Mouse (Mus musculus): ENCODE results near the gene Ccnjl. TPM values are rescaled to one million over a fixed set of nuclear protein-coding genes. Genes with fewer than 3 reads are reported as not detected.
A peak's percentile ranks its signal among the peaks of the same experiment; 100 is the strongest.

Ccnjl gene
- polyA plus RNA-seq (2014; fragmentation: Nextera tagmentation; extraction: Ambion mirVana): 11.7 and 16.2 TPM in 2 replicates

DNA sequence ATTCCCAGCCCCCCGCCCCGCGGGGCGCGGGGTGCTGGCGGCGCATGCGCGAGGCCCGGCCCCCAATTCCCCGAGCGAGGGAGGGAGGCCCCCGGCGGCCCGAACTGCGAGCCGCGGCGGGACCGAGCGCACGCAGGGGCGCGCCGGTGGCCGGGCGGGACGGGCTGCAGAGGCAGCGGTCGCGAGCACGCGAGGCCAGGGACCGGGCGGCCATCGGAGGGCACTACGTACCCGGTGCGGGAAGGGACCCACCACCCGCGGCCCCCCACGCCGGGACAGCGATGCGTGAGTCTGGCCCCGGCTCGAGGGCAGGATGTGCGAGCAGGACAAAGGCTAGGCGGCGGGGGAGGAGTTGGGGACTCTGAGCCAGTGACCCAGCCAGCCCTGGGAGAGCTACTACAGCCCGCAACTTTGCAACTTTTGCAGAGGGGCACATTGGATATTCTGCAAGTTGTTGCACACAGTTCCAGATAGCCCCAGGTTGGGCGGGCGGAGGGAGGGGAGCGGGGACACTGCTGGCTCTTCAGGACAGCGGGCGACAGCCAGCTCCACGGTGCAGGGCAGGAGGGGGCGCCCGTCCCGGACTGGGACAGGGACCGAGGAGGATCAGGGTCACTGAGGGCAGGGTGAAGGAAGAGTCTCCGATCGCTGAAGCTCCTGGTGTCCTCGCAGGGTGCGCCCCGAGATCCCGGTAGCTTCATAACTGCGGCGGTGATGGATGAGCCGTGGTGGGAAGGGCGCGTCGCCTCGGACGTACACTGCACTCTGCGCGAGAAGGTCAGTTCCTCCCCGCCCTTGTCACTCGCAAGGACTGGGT lies at the start of gene Ccnjl:
Gene Ccnjl, plus strand, starts transcription at position 102 of the 817 bp plus-strand sequence.
- H3K27me3 ChIP-seq (ENCODE audit: control insufficient read depth, insufficient read depth, low read length): no peaks in the 10 kb centered on the region
- H3K36me3 ChIP-seq (ENCODE audit: control insufficient read depth, insufficient read depth, low read length): peaks cover 4% of the 10 kb centered on the region
- WGBS: under 1% methylated on average over 71 of the region's 79 CpGs
- H3K4me1 ChIP-seq (ENCODE audit: control insufficient read depth, insufficient read depth, low read length): peaks cover 21% of the 10 kb centered on the region; the same call in 1 of the 2 replicates
- peak within 1 kb of the TSS; percentile 75 for H3K4me3 ChIP-seq (replicated peaks; ENCODE audit: low read depth, low read length)
- DNase-seq (peak; percentile 91), ATAC-seq (ENCODE audit: low FRiP score, low TSS enrichment) (peak; percentile 87)
- peak within 1 kb of the TSS; percentile 91 for H3K4me2 ChIP-seq (ENCODE audit: low read length)
- H3K27ac ChIP-seq (replicated peaks; ENCODE audit: low read depth, low read length): peak within 1 kb of the TSS; percentile 79
- H3K9ac ChIP-seq (replicated peaks; ENCODE audit: low read length): peak within 1 kb of the TSS; percentile 76
- H3K9me3 ChIP-seq (ENCODE audit: control insufficient read depth, low read length): no peaks in the 10 kb centered on the region

- Histone ChIP-seq H3K4me1 (ENCODE audit: control insufficient read depth, insufficient read depth, low read length) (peaks cover 6% of the 10 kb centered on the region), H3K4me2 (ENCODE audit: low read length) (no peak overlapping the region), H3K9ac (replicated peaks; ENCODE audit: low read length) (no peak overlapping the region), H3K36me3 (ENCODE audit: control insufficient read depth, insufficient read depth, low read length) (no peaks in the 10 kb centered on the region), H3K9me3 (ENCODE audit: control insufficient read depth, low read length) (no peaks in the 10 kb centered on the region), H3K27me3 (ENCODE audit: control insufficient read depth, insufficient read depth, low read length) (no peaks in the 10 kb centered on the region), H3K27ac (replicated peaks; ENCODE audit: low read depth, low read length) (no peak overlapping the region), H3K4me3 (replicated peaks; ENCODE audit: low read depth, low read length) (no peak overlapping the region)
- 94% methylated on average over 3 of the region's 3 CpGs for WGBS
- DNase-seq (no peak), ATAC-seq (ENCODE audit: low FRiP score, low TSS enrichment) (no peak)
Observed at GRCm38 (mm10) chr11:43479376-43479775, 49.2 kb upstream of the Ccnjl start.

GRCm38 (mm10) chr11:43480561-43480960 lies 48.0 kb upstream of the Ccnjl start:
- Histone ChIP-seq H3K27me3 (ENCODE audit: control insufficient read depth, insufficient read depth, low read length) (no peaks in the 10 kb centered on the region), H3K4me2 (ENCODE audit: low read length) (no peak overlapping the region), H3K4me3 (replicated peaks; ENCODE audit: low read depth, low read length) (no peak overlapping the region), H3K9me3 (ENCODE audit: control insufficient read depth, low read length) (no peaks in the 10 kb centered on the region), H3K9ac (replicated peaks; ENCODE audit: low read length) (no peak overlapping the region), H3K27ac (replicated peaks; ENCODE audit: low read depth, low read length) (no peak overlapping the region), H3K4me1 (ENCODE audit: control insufficient read depth, insufficient read depth, low read length) (0 out of 2 replicates have a peak, but pooled peaks cover 5% of the 10 kb centered on the region), H3K36me3 (ENCODE audit: control insufficient read depth, insufficient read depth, low read length) (no peaks in the 10 kb centered on the region)
- ATAC-seq (ENCODE audit: low FRiP score, low TSS enrichment) (no peak), DNase-seq (no peak)
- WGBS: 59% methylated on average over 5 of the region's 5 CpGs

GRCm38 (mm10) chr11:43481672-43482522 lies 46.7 kb upstream of the Ccnjl start:
- no peaks in the 10 kb centered on the region for H3K27me3 ChIP-seq (ENCODE audit: control insufficient read depth, insufficient read depth, low read length)
- H3K9ac ChIP-seq (replicated peaks; ENCODE audit: low read length): no peak overlapping the region
- H3K36me3 ChIP-seq (ENCODE audit: control insufficient read depth, insufficient read depth, low read length): no peaks in the 10 kb centered on the region
- H3K4me2 ChIP-seq (ENCODE audit: low read length): no peak overlapping the region
- H3K4me3 ChIP-seq (replicated peaks; ENCODE audit: low read depth, low read length): no peak overlapping the region
- DNase-seq (no peak), ATAC-seq (ENCODE audit: low FRiP score, low TSS enrichment) (no peak)
- no peak overlapping the region for H3K27ac ChIP-seq (replicated peaks; ENCODE audit: low read depth, low read length)
- H3K9me3 ChIP-seq (ENCODE audit: control insufficient read depth, low read length): no peaks in the 10 kb centered on the region
- 72% methylated on average over 3 of the region's 3 CpGs for WGBS
- 0 out of 2 replicates have a peak, but pooled peaks cover 5% of the 10 kb centered on the region for H3K4me1 ChIP-seq (ENCODE audit: control insufficient read depth, insufficient read depth, low read length)

- Histone ChIP-seq H3K4me2 (ENCODE audit: low read length) (no peak overlapping the region), H3K4me3 (replicated peaks; ENCODE audit: low read depth, low read length) (no peak overlapping the region), H3K9ac (replicated peaks; ENCODE audit: low read length) (no peak overlapping the region), H3K27ac (replicated peaks; ENCODE audit: low read depth, low read length) (no peak overlapping the region), H3K9me3 (ENCODE audit: control insufficient read depth, low read length) (no peaks in the 10 kb centered on the region), H3K4me1 (ENCODE audit: control insufficient read depth, insufficient read depth, low read length) (0 out of 2 replicates have a peak, but pooled peaks cover 5% of the 10 kb centered on the region), H3K27me3 (ENCODE audit: control insufficient read depth, insufficient read depth, low read length) (no peaks in the 10 kb centered on the region), H3K36me3 (ENCODE audit: control insufficient read depth, insufficient read depth, low read length) (no peaks in the 10 kb centered on the region)
- DNase-seq (no peak), ATAC-seq (ENCODE audit: low FRiP score, low TSS enrichment) (no peak)
- WGBS: 64% methylated on average over 6 of the region's 6 CpGs
Observed at GRCm38 (mm10) chr11:43483122-43483792, 45.3 kb upstream of the Ccnjl start.

GRCm38 (mm10) chr11:43484057-43484456 lies 44.5 kb upstream of the Ccnjl start:
- Histone ChIP-seq H3K9ac (replicated peaks; ENCODE audit: low read length) (no peak overlapping the region), H3K27me3 (ENCODE audit: control insufficient read depth, insufficient read depth, low read length) (no peaks in the 10 kb centered on the region), H3K4me2 (ENCODE audit: low read length) (no peak overlapping the region), H3K4me3 (replicated peaks; ENCODE audit: low read depth, low read length) (no peak overlapping the region), H3K9me3 (ENCODE audit: control insufficient read depth, low read length) (no peaks in the 10 kb centered on the region), H3K27ac (replicated peaks; ENCODE audit: low read depth, low read length) (no peak overlapping the region), H3K36me3 (ENCODE audit: control insufficient read depth, insufficient read depth, low read length) (no peaks in the 10 kb centered on the region), H3K4me1 (ENCODE audit: control insufficient read depth, insufficient read depth, low read length) (0 out of 2 replicates have a peak, but pooled peaks cover 5% of the 10 kb centered on the region)
- DNase-seq (no peak), ATAC-seq (ENCODE audit: low FRiP score, low TSS enrichment) (no peak)
- WGBS: 85% methylated on average over 4 of the region's 4 CpGs

- Histone ChIP-seq H3K27ac (replicated peaks; ENCODE audit: low read depth, low read length) (no peak overlapping the region), H3K4me1 (ENCODE audit: control insufficient read depth, insufficient read depth, low read length) (0 out of 2 replicates have a peak, but pooled peaks cover 5% of the 10 kb centered on the region), H3K9ac (replicated peaks; ENCODE audit: low read length) (no peak overlapping the region), H3K36me3 (ENCODE audit: control insufficient read depth, insufficient read depth, low read length) (no peaks in the 10 kb centered on the region), H3K4me2 (ENCODE audit: low read length) (0 out of 2 replicates have a peak overlapping the region, but pooled peaks have one; percentile 6), H3K27me3 (ENCODE audit: control insufficient read depth, insufficient read depth, low read length) (no peaks in the 10 kb centered on the region), H3K4me3 (replicated peaks; ENCODE audit: low read depth, low read length) (no peak overlapping the region), H3K9me3 (ENCODE audit: control insufficient read depth, low read length) (no peaks in the 10 kb centered on the region)
- DNase-seq: peak; percentile 32
- WGBS: 42% methylated on average over 11 of the region's 11 CpGs
- ATAC-seq (ENCODE audit: low FRiP score, low TSS enrichment): peak; percentile 48; the same call in 1 of the 2 replicates
Observed at GRCm38 (mm10) chr11:43484652-43485051, 43.9 kb upstream of the Ccnjl start.

GRCm38 (mm10) chr11:43485855-43486254 lies 42.7 kb upstream of the Ccnjl start:
- no peak for ATAC-seq (ENCODE audit: low FRiP score, low TSS enrichment)
- no peak for DNase-seq

More at GRCm38 (mm10) chr11:43485855-43486254, 42.7 kb upstream of the Ccnjl start:
- Histone ChIP-seq H3K9me3 (ENCODE audit: control insufficient read depth, low read length) (no peaks in the 10 kb centered on the region), H3K4me2 (ENCODE audit: low read length) (no peak overlapping the region), H3K27ac (replicated peaks; ENCODE audit: low read depth, low read length) (no peak overlapping the region), H3K9ac (replicated peaks; ENCODE audit: low read length) (no peak overlapping the region), H3K4me3 (replicated peaks; ENCODE audit: low read depth, low read length) (no peak overlapping the region), H3K4me1 (ENCODE audit: control insufficient read depth, insufficient read depth, low read length) (0 out of 2 replicates have a peak, but pooled peaks cover 5% of the 10 kb centered on the region), H3K27me3 (ENCODE audit: control insufficient read depth, insufficient read depth, low read length) (no peaks in the 10 kb centered on the region), H3K36me3 (ENCODE audit: control insufficient read depth, insufficient read depth, low read length) (no peaks in the 10 kb centered on the region)
- 91% methylated on average over 9 of the region's 9 CpGs for WGBS
